Mouse (Mus musculus) frontal cortex, postnatal 25 days (tissue): ENCODE data around the gene Uap1.
"Not testable (repeated sequence)": the region's sequence is repeated elsewhere in the genome, so short reads cannot be mapped to it uniquely, and the experiment has no call there.

ENCODE experiments used
- DNase-seq, 2 experiments: peaks; one replicate each; pipeline ENCODE4 v3.0.0; 2022; ENCODE audit warnings: low spot score in 2 of 2

Uap1 gene

DNA sequence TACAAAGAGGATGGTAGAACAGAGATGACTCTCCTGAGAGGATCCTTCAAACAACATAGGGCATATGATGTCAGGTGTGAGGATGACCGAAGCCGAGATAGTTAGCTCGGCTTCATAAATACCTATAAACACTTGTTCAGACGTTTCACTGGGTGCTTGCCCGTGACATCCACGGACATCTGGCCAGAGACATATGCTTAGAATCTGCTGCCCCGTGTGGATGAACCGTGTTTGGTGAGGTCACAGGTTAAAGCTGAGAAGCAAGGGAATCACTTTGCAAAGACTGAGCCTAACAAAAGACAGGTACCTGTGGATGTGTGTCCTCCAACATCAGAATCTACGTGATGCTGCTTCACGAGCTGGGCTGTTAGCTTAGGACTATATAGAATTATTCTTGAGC lies 62.5 kb downstream of the Uap1 start:
- DNase-seq, result no peak

DNA sequence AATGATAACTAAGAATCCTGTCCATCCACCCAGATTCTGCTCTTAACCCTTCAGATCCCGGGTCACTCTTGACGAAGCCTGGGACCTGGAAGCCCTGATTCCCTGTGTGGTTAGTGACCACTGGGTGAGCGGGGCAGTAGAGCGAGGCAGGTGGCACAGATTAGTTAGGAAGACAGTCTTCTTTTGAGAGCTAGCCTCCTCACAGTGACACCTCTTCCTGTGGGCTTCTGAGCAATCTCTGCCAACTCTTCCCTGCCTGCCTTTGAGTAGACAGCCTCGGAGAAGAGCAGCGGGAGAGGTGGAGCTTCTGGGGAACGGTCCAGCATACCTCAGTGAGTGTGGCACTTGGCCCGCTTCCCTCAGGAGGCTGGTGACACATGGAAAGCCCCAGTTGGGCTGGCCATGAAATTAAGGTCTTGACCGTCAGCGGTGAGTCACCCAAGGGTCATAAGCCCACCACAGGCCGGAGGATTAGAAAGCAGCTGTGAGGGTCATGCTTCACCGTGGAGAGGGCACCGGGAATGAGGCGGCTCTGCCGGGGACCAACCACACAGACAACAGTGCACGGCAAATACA lies 63.0 kb downstream of the Uap1 start:
- DNase-seq, result no peak

DNA sequence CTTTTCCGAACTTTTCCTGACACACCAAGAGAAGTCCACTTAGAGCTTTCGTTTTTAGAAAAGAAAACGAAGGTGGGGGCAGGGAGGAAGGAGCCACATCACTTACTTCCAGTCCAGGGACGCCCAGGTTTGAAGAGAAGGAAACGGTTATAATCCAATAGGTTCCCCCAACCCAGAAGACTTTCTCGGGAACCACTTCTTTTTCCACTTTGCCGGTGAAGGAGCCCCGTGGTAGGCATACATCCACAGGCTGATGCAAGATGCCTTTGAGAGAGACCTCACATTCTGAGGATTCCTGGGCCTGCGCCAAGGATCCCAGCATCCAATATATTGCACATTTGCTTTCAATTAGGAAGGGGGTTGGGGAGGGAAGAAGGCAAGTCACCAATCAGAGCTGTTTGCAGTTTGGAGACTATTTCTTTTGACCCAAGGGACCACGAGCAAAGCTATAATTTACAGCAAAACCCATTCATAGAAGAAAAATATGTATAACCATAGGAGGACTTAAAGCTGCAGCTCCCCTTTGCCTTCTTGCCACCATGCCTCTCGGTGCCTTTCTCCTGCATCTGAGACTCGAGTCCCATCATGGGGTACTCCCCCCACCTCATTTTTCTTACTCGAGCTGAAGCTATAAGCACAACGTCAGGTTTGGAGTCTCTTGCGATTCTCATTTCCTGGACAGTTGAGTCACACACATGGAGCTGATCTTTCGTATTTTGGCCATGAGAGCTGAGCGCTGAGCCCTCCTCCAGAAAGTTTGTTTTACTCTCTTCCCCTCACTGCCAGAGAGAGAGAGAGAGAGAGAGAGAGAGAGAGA lies 64.0 kb downstream of the Uap1 start, which contains the start of gene Ddr2:
Ddr2 (minus strand) TSS at position 247 of the 817 bp plus-strand sequence.
- DNase-seq, result no peak

DNA sequence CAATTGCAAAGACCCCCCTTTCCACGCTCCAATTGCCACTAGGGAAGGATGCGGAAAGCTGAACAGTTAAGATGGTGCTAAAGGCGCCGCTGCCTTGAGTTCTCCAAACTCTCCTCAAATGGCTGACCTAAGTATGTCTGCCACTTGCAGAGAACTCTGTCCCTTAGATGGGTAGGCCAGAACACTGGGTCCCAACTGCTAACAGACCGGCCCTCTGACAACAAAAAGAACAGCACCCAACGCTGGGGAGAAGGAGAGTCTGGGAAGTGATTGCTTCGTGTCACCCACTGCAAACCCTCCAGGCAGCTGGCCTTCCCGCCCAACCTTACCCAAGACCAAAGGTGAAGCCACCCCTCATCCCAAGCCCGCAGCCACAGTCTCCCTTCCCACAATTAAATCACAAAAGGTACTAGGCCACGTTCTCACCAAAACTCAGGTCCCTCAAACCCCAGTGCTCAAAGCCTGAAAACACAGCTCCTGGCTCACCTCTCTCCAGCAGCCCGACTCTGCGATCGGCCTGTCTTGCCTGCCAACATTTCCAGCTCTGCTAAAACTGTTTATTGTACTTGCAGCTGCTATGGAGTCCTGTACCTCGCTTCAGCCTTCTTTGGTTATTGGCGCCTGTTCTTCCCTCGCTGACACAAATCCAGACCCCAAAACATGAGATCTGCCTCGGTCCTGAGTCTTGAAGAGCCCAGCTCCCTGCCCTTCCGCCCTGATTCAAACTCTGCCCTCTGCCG lies 64.8 kb downstream of the Uap1 start:
- no peak for DNase-seq

DNA sequence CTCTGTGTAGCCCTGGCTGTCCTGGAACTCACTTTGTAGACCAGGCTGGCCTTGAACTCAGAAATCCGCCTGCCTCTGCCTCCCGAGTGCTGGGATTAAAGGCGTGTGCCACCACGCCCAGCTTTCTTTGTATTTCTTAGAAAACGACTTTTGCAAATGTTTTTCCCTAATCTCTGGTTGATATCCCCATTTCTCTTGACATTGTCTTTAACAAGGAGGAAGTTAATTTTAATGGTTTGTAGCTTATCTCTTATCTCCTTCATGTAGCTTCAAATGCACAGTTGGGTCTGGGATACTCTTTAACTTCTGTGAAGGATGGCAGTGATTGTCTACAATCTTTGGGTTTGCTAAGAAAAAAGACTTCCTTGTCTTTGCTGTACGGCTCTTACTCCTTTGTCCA lies 71.9 kb downstream of the Uap1 start:
- not testable (repeated sequence) for DNase-seq
